Mouse (Mus musculus) forebrain, embryonic 16.5 days (tissue): Measurements from ENCODE around the gene Nrg3. TPM values are rescaled to one million over a fixed set of nuclear protein-coding genes. Genes with fewer than 3 reads are reported as not detected.
A peak's percentile ranks its signal among the peaks of the same experiment; 100 is the strongest.

Experiments used
- ATAC-seq: fragments of 200-750 bp; cut with Nextera tagmentation; 2 replicates; pipeline ENCODE4 v1.8.0; 2017; ENCODE audit warnings: mild to moderate bottlenecking, moderate library complexity
- H3K27ac ChIP-seq: fragments of 300-500 bp; sonication (generic); 2 replicates; pipeline ENCODE4 v1.5.1; 2014; ENCODE audit warnings: low read length, control low read depth
- H3K27me3 ChIP-seq: fragments of 300-500 bp; sonication (generic); replicated peaks from 2 replicates; pipeline ENCODE4 v1.6.1; 2014; ENCODE audit warnings: low read length; ENCODE audit not compliant: control insufficient read depth, insufficient read depth
- H3K36me3 ChIP-seq: fragments of 300-500 bp; sonication (generic); 2 replicates; pipeline ENCODE4 v1.6.1; 2014; ENCODE audit not compliant: control insufficient read depth, insufficient read depth
- H3K4me1 ChIP-seq: fragments of 300-500 bp; sonication (generic); replicated peaks from 2 replicates; pipeline ENCODE4 v1.6.1; 2014; ENCODE audit warnings: low read length; ENCODE audit not compliant: control insufficient read depth, insufficient read depth
- H3K4me2 ChIP-seq: fragments of 300-500 bp; sonication (generic); 2 replicates; pipeline ENCODE4 v1.6.1; 2014; ENCODE audit warnings: mild to moderate bottlenecking, low read length, control low read depth
- H3K4me3 ChIP-seq: fragments of 300-500 bp; sonication (generic); replicated peaks from 2 replicates; pipeline ENCODE4 v1.5.1; 2014; ENCODE audit warnings: mild to moderate bottlenecking, low read length, control low read depth
- H3K9ac ChIP-seq: fragments of 300-500 bp; sonication (generic); replicated peaks from 2 replicates; pipeline ENCODE4 v1.6.1; 2014; ENCODE audit warnings: low read depth, low read length, control low read depth
- H3K9me3 ChIP-seq: fragments of 300-500 bp; sonication (generic); 2 replicates; pipeline ENCODE4 v1.6.1; 2016; ENCODE audit warnings: low read length; ENCODE audit not compliant: control insufficient read depth
- WGBS: fragments of 180-500 bp; shearing (Covaris S2); extraction: QIAGEN DNeasy Blood & Tissue Kit; methylation state at CpG from one replicate; pipeline ENCODE4 v1.1.7; 2014; 5-methylcytosine and 5-hydroxymethylcytosine counted together
- polyA plus RNA-seq: library from polyadenylated mRNA; unstranded; fragments of >200 nt; fragmentation: Nextera tagmentation; extraction: Ambion mirVana; gene quantifications from 2 replicates; pipeline ENCODE4 v1.2.1, GENCODE M21; 2015

Nrg3 gene
- polyA plus RNA-seq, 1 experiment from 2014 or later: 13.4 TPM

DNA sequence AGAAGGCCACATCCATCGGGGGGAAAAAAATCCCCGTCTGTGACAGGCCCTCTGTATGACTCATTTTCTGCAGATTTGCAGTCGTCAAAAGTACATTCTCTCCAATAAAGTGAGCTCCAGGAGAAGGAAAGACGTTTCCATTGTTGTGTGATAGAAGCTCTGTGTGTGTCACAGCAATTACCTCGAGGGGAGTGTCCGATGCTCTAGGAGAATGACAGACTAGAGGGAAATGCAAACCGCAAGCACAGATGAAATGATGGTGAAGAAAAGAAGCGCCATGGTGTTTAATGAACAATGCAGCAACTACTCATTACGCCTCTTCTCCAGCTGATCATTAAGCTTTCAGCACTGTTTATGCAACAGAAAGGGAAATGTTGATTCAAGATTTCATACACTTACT is 59.6 kb downstream of the Nrg3 start:
- H3K4me2 ChIP-seq: no peak overlapping the region
- peak; percentile 85 for ATAC-seq
- no peak overlapping the region for H3K4me3 ChIP-seq
- no peaks in the 10 kb centered on the region for H3K9me3 ChIP-seq
- no peak overlapping the region for H3K9ac ChIP-seq
- H3K27me3 ChIP-seq: no peaks in the 10 kb centered on the region
- WGBS: 16% methylated on average over 9 of the region's 9 CpGs
- no peak overlapping the region for H3K27ac ChIP-seq
- no peaks in the 10 kb centered on the region; the same call in 1 of the 2 replicates for H3K4me1 ChIP-seq
- H3K36me3 ChIP-seq: no peaks in the 10 kb centered on the region

- Histone ChIP-seq H3K4me3 (no peak overlapping the region), H3K9ac (no peak overlapping the region), H3K36me3 (no peaks in the 10 kb centered on the region), H3K4me2 (no peak overlapping the region), H3K9me3 (no peaks in the 10 kb centered on the region), H3K27ac (no peak overlapping the region), H3K27me3 (no peaks in the 10 kb centered on the region), H3K4me1 (no peaks in the 10 kb centered on the region)
- ATAC-seq: no peak
Measured at GRCm38 (mm10) chr14:39386845-39387244, 86.0 kb downstream of the Nrg3 start.

DNA sequence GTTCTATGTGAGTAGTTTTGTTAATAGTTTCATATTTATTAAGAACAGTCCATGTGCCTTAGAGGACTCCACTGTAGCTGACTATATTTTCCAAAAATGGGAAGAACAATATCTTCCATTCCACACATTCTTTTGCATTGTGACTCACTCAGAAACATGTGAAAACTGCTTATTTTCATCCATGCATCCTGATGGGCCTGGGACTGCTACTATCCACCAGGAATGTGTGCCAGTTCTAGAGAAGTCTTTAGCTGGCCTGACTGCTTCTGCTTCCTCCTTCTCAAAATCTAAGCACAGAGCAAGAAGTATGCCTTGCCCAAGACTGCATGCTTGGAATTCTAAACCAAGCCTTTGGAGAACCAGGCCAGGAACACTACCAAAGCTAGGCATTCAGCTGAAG is 91.6 kb downstream of the Nrg3 start:
- Histone ChIP-seq H3K9ac (no peak overlapping the region), H3K27ac (no peak overlapping the region), H3K4me2 (no peak overlapping the region), H3K27me3 (no peaks in the 10 kb centered on the region), H3K36me3 (no peaks in the 10 kb centered on the region), H3K4me1 (no peaks in the 10 kb centered on the region), H3K9me3 (no peaks in the 10 kb centered on the region), H3K4me3 (no peak overlapping the region)
- ATAC-seq: no peak

GRCm38 (mm10) chr14:39373220-39373619 is 99.7 kb downstream of the Nrg3 start:
- no peaks in the 10 kb centered on the region for H3K9me3 ChIP-seq
- H3K36me3 ChIP-seq: no peaks in the 10 kb centered on the region
- no peak overlapping the region for H3K4me3 ChIP-seq
- 88% methylated on average over 1 of the region's 1 CpGs for WGBS
- H3K27ac ChIP-seq: no peak overlapping the region
- no peaks in the 10 kb centered on the region for H3K27me3 ChIP-seq
- H3K4me2 ChIP-seq: no peak overlapping the region
- no peaks in the 10 kb centered on the region for H3K4me1 ChIP-seq
- no peak overlapping the region for H3K9ac ChIP-seq
- ATAC-seq: no peak

- H3K9me3 ChIP-seq: no peaks in the 10 kb centered on the region
- no peaks in the 10 kb centered on the region for H3K36me3 ChIP-seq
- H3K9ac ChIP-seq: no peak overlapping the region
- 89% methylated on average over 2 of the region's 2 CpGs for WGBS
- no peak overlapping the region for H3K27ac ChIP-seq
- H3K27me3 ChIP-seq: no peaks in the 10 kb centered on the region
- ATAC-seq: no peak
- no peaks in the 10 kb centered on the region for H3K4me1 ChIP-seq
- no peak overlapping the region for H3K4me2 ChIP-seq
- no peak overlapping the region for H3K4me3 ChIP-seq
Measured at GRCm38 (mm10) chr14:39356251-39356650, 116.6 kb downstream of the Nrg3 start.

DNA sequence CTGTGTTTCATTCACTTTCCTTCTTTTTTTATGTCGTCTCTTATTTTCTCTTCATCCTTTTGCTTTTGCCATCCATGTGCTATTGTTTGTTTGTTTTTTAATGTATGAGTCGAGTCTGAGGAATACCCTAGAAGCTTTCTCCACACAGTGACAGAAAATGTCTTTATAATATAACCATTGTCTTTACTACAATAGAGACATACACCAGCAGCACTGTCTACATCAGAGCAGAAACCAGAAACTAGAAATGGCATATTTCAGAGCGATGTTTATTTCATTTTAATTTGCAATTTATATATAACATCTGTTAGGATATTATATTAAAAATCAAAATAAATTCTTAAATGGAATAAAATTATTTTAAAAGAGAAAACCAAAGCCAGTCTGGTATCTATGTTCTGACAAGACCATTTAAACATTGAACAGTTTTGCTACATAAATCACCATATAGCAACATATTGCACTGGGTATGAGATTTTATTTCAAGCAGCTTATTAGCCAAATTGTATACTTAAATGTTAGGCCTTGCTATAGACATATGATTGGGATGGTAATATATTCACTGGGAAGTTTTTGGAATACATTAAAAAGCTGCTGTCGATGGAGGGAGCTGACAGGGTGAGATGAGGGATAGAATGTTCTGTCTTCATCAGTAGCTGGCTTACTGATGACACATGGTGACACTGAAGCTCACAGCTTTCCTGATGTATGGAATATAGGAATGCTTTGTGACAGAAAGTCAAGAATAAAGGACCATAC is 120.7 kb downstream of the Nrg3 start:
- peak overlapping the region; percentile 33; the same call in 1 of the 2 replicates for H3K27ac ChIP-seq
- no peaks in the 10 kb centered on the region for H3K36me3 ChIP-seq
- ATAC-seq: peak; percentile 85

DNA sequence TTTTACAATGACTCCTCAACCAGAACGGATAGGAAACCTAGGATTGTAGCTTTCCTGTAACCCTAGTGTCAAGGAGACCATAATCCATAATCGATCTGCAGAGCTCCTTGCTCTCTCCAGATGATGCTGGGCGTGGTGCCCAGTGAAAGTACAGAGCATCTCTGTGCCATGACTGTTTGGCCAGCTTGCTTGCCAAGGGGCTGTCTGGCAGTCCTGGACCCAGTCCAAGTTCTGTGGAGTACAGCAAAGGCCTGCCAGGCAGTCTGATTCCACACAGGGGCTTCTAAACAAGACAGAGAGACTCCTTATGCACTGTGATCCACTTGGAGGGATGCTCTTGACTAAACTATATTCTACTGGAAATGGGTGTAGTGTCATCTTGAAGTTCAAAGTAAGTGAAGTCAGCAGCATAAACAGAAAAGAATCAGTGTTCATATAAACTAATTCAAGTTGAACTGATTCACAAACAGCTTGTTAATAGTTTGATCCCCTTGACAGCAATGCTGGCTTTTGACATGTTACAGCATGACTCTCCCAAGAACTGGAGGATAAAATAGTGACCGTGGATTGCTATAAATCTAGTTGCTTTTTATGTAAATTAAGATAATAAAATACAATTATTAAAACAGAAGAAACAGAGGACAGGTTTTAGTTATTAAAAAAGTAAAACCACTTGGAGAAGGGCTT is 155.3 kb downstream of the Nrg3 start:
- Histone ChIP-seq H3K36me3 (no peaks in the 10 kb centered on the region), H3K4me2 (no peak overlapping the region), H3K9ac (no peak overlapping the region), H3K27me3 (no peaks in the 10 kb centered on the region), H3K27ac (no peak overlapping the region), H3K4me3 (no peak overlapping the region), H3K9me3 (no peaks in the 10 kb centered on the region), H3K4me1 (peaks cover 6% of the 10 kb centered on the region)
- 23% methylated on average over 4 of the region's 4 CpGs for WGBS
- ATAC-seq: peak; percentile 99

More for the DNA sequence above, 120.7 kb downstream of the Nrg3 start:
- Histone ChIP-seq H3K4me2 (no peak overlapping the region), H3K4me3 (no peak overlapping the region), H3K4me1 (no peaks in the 10 kb centered on the region), H3K27me3 (no peaks in the 10 kb centered on the region), H3K9ac (no peak overlapping the region), H3K9me3 (no peaks in the 10 kb centered on the region)
- 58% methylated on average over 4 of the region's 4 CpGs for WGBS

DNA sequence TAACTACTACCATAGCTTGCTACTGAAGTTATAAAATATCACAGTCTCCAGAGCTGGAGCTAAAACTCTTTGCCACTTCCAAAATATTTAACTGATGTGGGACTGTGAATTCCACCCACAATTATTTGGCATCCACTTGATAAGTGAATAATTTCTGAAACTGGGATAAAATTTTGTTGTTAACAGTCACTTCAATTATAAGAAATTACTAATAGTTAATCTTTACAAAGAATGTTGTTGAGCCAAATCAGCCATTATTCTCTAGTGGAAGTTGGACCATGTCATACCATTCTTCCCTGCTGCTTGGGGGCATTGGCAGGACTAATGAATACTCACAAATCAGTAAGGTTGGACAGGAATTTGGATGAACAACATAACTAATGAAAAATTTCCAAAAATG is 158.8 kb downstream of the Nrg3 start:
- Histone ChIP-seq H3K9me3 (no peaks in the 10 kb centered on the region), H3K9ac (no peak overlapping the region), H3K4me1 (peaks cover 6% of the 10 kb centered on the region), H3K4me2 (no peak overlapping the region), H3K4me3 (no peak overlapping the region), H3K27ac (no peak overlapping the region), H3K27me3 (no peaks in the 10 kb centered on the region), H3K36me3 (no peaks in the 10 kb centered on the region)
- ATAC-seq: no peak

DNA sequence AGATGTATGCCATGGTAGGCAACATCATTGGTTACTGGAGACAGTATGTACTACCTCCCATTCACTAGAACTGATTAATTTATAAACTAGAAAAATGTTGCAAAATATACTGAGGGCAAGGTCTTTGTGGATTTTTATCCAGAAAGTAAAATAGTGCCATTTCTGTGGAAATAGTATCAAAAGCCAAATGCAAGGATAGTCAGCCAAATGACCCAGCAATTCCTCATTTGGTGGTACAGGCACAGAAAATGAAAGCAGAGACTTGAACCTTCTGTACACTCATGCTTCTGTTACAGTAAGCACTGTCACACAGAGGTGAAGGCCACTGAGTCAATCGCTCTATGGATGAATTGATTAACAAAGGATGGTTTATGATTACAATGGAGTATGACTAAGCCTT is 207.8 kb downstream of the Nrg3 start:
- Histone ChIP-seq H3K4me3 (no peak overlapping the region), H3K4me1 (no peaks in the 10 kb centered on the region), H3K9ac (no peak overlapping the region), H3K27me3 (no peaks in the 10 kb centered on the region), H3K4me2 (no peak overlapping the region), H3K27ac (no peak overlapping the region), H3K9me3 (no peaks in the 10 kb centered on the region), H3K36me3 (no peaks in the 10 kb centered on the region)
- no peak for ATAC-seq
- 82% methylated on average over 1 of the region's 1 CpGs for WGBS
